Mouse (Mus musculus) stomach, embryonic 15.5 days (tissue): ENCODE data around the gene Wdr63. TPM values are rescaled to one million over a fixed set of nuclear protein-coding genes. Genes with fewer than 3 reads are reported as not detected.

Experiments
- ATAC-seq: fragments of 200-750 bp; cut with Nextera tagmentation; 2 replicates; pipeline ENCODE4 v1.8.0; 2017; ENCODE audit warnings: low read depth, moderate number of reproducible peaks, moderate TSS enrichment; ENCODE audit not compliant: insufficient read depth, low FRiP score
- H3K27ac ChIP-seq: fragments of 300-500 bp; sonication (generic); 2 replicates; pipeline ENCODE4 v1.5.1; 2015; ENCODE audit warnings: mild to moderate bottlenecking, inconsistent platforms
- H3K27me3 ChIP-seq: fragments of 300-500 bp; sonication (generic); replicated peaks from 2 replicates; pipeline ENCODE4 v1.6.1; 2015; ENCODE audit warnings: inconsistent platforms
- H3K36me3 ChIP-seq: fragments of 300-500 bp; sonication (generic); 2 replicates; pipeline ENCODE4 v1.6.1; 2015; ENCODE audit warnings: inconsistent platforms
- H3K4me1 ChIP-seq: fragments of 300-500 bp; sonication (generic); 2 replicates; pipeline ENCODE4 v1.6.1; 2015; ENCODE audit warnings: inconsistent platforms
- H3K4me2 ChIP-seq: fragments of 300-500 bp; sonication (generic); 2 replicates; pipeline ENCODE4 v1.6.1; 2015; ENCODE audit warnings: mild to moderate bottlenecking, inconsistent platforms
- H3K4me3 ChIP-seq: fragments of 300-500 bp; sonication (generic); replicated peaks from 2 replicates; pipeline ENCODE4 v1.5.1; 2015; ENCODE audit warnings: inconsistent platforms
- H3K9ac ChIP-seq: fragments of 300-500 bp; sonication (generic); 2 replicates; pipeline ENCODE4 v1.6.1; 2015; ENCODE audit warnings: inconsistent platforms
- H3K9me3 ChIP-seq: fragments of 300-500 bp; sonication (generic); 2 replicates; pipeline ENCODE4 v1.6.1; 2016; ENCODE audit warnings: inconsistent platforms
- WGBS: fragments of 180-500 bp; shearing (Covaris S2); methylation state at CpG from one replicate; pipeline ENCODE4 v1.1.7; 2015; 5-methylcytosine and 5-hydroxymethylcytosine counted together
- polyA plus RNA-seq: library from polyadenylated mRNA; unstranded; fragments of >200 nt; fragmentation: Nextera tagmentation; extraction: Ambion mirVana; gene quantifications from 2 replicates; pipeline ENCODE4 v1.2.1, GENCODE M21; 2015

Wdr63 gene
- polyA plus RNA-seq, 1 experiment from 2014 or later = 0.18 TPM

DNA sequence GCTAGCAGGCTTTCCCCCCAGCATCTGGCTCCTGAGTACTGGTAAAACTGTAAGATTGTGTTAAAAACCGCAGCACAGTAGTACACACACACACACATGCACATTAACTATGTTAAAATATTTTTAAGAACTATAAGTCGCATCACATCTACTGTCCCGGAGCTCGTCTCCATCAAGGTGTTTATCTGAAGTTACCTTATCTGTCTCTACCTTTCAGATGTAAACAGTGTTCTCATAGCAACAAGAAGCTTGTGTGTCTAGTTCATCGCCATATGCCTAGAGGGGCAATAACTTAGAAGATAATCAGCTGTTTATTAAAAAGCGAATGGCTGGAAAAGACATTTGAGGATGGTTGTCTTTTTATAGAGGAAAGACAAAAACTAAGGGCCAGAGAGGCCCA, 82.4 kb downstream of the Wdr63 start:
- H3K27ac ChIP-seq = no peak overlapping the region
- no peak for ATAC-seq
- H3K9me3 ChIP-seq = no peaks in the 10 kb centered on the region
- no peaks in the 10 kb centered on the region; the same call in 1 of the 2 replicates for H3K4me1 ChIP-seq
- no peaks in the 10 kb centered on the region for H3K27me3 ChIP-seq
- no peak overlapping the region for H3K9ac ChIP-seq
- no peak overlapping the region for H3K4me2 ChIP-seq
- 74% methylated on average over 6 of the region's 6 CpGs for WGBS
- H3K36me3 ChIP-seq = no peaks in the 10 kb centered on the region
- no peak overlapping the region for H3K4me3 ChIP-seq

DNA sequence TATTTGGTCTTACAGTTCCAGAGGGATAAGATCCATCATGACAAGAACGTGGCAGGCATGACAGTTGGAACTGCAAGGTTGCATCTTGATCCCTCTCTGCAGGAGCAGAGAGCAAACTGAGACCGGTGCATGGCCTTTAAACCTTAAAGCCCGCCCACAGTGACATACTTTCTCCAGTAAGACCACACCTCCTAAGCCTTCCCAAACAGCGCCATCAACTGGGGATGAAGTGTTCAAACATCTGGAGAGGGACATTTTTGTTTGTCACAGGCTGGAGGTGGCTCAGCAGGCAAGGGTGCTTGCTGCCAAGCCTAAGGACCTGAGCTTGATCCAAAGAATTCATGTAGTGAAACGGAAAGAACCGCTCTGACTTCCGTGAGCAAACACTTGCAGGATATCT, 83.2 kb downstream of the Wdr63 start:
- no peaks in the 10 kb centered on the region for H3K27me3 ChIP-seq
- no peaks in the 10 kb centered on the region for H3K9me3 ChIP-seq
- no peak overlapping the region for H3K9ac ChIP-seq
- H3K36me3 ChIP-seq = no peaks in the 10 kb centered on the region
- no peaks in the 10 kb centered on the region; the same call in 1 of the 2 replicates for H3K4me1 ChIP-seq
- H3K4me2 ChIP-seq = no peak overlapping the region
- WGBS = 80% methylated on average over 7 of the region's 7 CpGs
- no peak overlapping the region for H3K4me3 ChIP-seq
- no peak for ATAC-seq
- no peak overlapping the region for H3K27ac ChIP-seq

DNA sequence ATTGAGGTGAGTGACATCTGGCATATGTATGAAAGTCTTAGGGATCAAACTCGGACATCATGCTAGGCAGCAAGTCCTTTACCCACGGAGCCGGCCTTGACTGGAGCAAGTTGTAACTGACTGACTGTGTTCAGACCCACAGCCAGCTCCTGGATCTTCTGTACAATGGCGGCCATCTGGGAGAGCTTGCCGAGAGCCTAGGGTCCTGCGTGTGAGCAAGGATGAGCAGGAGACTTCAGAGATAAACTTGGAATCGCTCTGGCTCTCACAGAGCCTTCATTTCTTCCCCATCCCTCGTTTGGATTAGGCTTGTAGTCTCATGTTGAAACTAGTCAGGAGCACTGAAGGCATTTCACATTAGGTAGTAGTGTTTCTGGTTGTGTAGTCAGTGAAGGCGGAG, 85.7 kb downstream of the Wdr63 start:
- H3K27me3 ChIP-seq = no peaks in the 10 kb centered on the region
- H3K4me3 ChIP-seq = no peak overlapping the region
- 90% methylated on average over 9 of the region's 9 CpGs for WGBS
- no peak overlapping the region for H3K27ac ChIP-seq
- H3K9me3 ChIP-seq = no peaks in the 10 kb centered on the region
- no peak overlapping the region for H3K9ac ChIP-seq
- no peak overlapping the region for H3K4me2 ChIP-seq
- no peak for ATAC-seq
- H3K36me3 ChIP-seq = no peaks in the 10 kb centered on the region
- H3K4me1 ChIP-seq = no peaks in the 10 kb centered on the region

DNA sequence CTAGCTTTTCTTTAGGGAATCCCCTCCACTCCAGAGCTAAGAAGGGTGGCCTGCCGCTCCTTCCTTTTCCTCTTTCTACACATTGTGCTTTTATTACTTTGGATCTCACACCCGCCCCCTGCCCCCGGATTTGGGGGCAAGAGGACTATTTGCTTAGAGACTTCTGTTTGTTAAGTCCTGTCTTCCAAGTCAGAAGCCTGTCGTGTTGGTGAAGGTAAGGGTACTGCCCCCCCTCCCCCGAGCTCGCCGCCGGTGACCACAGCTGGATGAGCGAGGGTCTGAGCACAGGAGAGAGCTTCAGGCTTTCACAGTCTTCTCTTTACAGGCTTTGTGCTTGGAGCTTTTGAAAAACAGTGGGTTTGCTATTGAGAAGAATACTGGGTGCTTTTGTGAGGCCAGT, 90.4 kb downstream of the Wdr63 start:
- Histone ChIP-seq H3K9ac (no peak overlapping the region), H3K4me3 (no peak overlapping the region), H3K27ac (no peak overlapping the region), H3K4me1 (no peaks in the 10 kb centered on the region), H3K9me3 (no peaks in the 10 kb centered on the region), H3K36me3 (peaks cover 14% of the 10 kb centered on the region), H3K27me3 (no peaks in the 10 kb centered on the region), H3K4me2 (no peak overlapping the region)
- WGBS = 74% methylated on average over 9 of the region's 9 CpGs
- ATAC-seq = no peak

DNA sequence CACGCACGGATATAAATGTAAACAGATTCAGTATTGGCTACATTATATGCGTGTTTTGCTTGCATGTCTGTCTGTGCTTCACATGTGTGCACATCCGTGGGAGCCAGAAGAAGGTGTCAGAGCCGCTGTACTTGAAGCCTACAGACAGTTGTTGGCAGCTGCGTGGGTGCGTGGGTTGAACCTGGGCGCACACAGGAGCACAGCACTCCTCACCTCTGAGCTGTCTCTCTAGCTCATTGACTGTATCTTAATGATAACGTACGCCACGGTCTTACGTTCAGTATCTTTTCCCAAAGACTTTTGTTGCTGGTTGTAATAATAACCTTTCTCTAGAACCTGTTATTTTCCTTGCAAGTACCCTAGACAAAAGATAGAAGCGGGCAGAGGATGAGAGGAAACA, 91.0 kb downstream of the Wdr63 start:
- WGBS = 83% methylated on average over 13 of the region's 13 CpGs
- H3K4me2 ChIP-seq = no peak overlapping the region
- no peak overlapping the region for H3K9ac ChIP-seq
- H3K27ac ChIP-seq = no peak overlapping the region
- H3K4me3 ChIP-seq = no peak overlapping the region
- H3K27me3 ChIP-seq = no peaks in the 10 kb centered on the region
- peaks cover 14% of the 10 kb centered on the region for H3K36me3 ChIP-seq
- H3K4me1 ChIP-seq = no peaks in the 10 kb centered on the region
- no peak for ATAC-seq
- no peaks in the 10 kb centered on the region for H3K9me3 ChIP-seq

DNA sequence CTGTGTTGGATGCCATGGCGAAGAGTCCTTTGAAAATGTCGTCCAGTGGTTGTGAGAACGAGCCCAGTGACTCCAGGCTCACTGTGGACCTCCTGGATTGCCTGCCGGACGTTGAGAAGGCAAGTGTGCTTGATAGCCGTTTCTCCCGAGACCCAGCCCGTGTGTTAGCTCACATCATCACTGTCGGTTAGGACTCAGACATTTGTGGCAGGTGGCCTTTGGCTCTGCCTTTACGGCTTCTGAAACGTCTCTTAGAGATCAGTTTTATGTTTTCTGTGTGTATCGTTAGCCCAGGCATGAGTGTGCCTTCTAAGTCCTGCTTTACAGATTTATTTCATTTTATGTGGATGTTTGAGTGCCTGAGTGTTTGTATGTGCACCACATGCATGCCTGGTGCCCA, 93.6 kb downstream of the Wdr63 start:
- Histone ChIP-seq H3K4me2 (no peak overlapping the region), H3K27ac (no peak overlapping the region), H3K36me3 (peaks cover 14% of the 10 kb centered on the region), H3K27me3 (no peaks in the 10 kb centered on the region), H3K9me3 (no peaks in the 10 kb centered on the region), H3K4me3 (no peak overlapping the region), H3K4me1 (no peaks in the 10 kb centered on the region; the same call in 1 of the 2 replicates), H3K9ac (no peak overlapping the region)
- WGBS = 95% methylated on average over 12 of the region's 12 CpGs
- no peak for ATAC-seq

DNA sequence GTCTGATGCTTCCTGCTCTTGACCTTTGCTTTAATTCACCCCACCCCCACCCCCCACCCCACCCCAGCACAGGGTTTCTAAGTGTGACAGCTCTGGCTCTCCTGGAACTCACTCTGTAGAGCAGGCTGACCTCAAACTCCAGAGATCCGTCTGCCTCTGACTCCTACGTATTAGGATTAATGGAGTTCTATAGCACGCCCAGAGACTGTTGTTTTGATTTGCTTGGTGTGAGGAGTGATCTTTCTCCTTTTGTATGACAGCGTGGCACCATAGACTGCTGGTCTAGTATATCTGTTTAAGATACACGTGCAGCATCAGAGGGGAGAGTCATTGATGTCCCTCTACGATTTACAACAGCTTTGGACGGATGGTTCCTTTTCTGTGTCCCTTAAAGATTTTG, 94.4 kb downstream of the Wdr63 start:
- H3K4me2 ChIP-seq = no peak overlapping the region
- H3K9me3 ChIP-seq = no peaks in the 10 kb centered on the region
- no peaks in the 10 kb centered on the region; the same call in 1 of the 2 replicates for H3K4me1 ChIP-seq
- H3K36me3 ChIP-seq = peaks cover 14% of the 10 kb centered on the region
- 76% methylated on average over 7 of the region's 7 CpGs for WGBS
- no peak overlapping the region for H3K27ac ChIP-seq
- no peaks in the 10 kb centered on the region for H3K27me3 ChIP-seq
- H3K4me3 ChIP-seq = no peak overlapping the region
- no peak overlapping the region for H3K9ac ChIP-seq
- ATAC-seq = no peak

DNA sequence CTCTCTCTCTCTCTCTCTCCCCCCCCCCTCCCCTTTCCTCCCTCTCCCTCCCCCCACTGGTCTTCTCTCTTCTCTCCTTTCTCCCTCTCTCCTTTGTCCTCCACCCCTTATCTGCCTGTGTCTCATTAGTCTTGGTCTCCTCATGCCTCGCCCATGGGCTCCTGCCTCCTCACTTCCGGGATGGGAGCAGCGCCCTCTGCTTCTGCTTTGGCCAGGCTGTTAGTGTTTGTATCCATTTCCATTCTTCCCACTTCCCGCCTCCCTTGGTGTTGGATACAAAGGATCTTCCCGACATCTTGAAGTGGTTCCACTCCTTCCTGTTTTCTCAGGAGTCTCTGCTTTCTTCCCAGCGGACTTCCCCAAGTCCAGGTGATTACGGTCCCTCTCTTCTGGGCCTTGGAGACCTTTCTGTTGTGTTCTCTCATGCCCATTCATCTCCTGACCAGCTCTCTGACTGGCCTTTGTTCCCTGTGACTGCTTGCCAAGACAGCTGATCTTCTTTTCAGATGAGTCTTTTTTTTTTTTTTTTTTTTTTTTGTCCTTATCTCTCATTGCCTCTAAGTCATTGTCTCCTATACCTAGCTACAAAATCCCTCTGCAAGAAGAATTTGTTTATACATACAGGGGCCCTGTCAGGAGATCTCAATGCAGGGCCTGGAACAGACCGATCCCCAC, 96.2 kb downstream of the Wdr63 start:
- no peak overlapping the region for H3K4me3 ChIP-seq
- ATAC-seq = no peak
- H3K4me2 ChIP-seq = no peak overlapping the region
- H3K9me3 ChIP-seq = no peaks in the 10 kb centered on the region
- no peak overlapping the region for H3K9ac ChIP-seq
- WGBS = 74% methylated on average over 8 of the region's 8 CpGs
- H3K4me1 ChIP-seq = no peaks in the 10 kb centered on the region; the same call in 1 of the 2 replicates
- no peak overlapping the region for H3K27ac ChIP-seq
- H3K27me3 ChIP-seq = no peaks in the 10 kb centered on the region
- peaks cover 17% of the 10 kb centered on the region for H3K36me3 ChIP-seq

DNA sequence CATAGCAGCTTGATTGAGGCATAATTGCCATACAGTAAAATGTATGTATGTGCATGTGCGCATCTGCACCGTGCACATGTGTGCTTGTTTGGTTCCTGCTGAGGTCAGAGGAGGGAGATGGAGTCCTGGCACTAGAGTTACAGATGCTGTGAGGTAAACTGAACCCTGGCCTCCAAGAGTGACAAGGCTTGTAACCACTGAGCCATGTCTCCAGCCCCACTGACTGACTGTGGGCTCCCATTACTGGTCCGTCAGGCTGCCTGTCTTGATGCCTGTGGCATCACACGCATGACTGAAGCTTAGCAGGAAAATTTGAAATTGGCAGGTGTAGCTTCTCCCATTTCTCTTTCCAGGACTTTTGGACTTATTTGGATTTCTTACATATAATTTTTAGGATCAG, 97.2 kb downstream of the Wdr63 start:
- WGBS = 93% methylated on average over 4 of the region's 4 CpGs
- no peak overlapping the region for H3K4me3 ChIP-seq

DNA sequence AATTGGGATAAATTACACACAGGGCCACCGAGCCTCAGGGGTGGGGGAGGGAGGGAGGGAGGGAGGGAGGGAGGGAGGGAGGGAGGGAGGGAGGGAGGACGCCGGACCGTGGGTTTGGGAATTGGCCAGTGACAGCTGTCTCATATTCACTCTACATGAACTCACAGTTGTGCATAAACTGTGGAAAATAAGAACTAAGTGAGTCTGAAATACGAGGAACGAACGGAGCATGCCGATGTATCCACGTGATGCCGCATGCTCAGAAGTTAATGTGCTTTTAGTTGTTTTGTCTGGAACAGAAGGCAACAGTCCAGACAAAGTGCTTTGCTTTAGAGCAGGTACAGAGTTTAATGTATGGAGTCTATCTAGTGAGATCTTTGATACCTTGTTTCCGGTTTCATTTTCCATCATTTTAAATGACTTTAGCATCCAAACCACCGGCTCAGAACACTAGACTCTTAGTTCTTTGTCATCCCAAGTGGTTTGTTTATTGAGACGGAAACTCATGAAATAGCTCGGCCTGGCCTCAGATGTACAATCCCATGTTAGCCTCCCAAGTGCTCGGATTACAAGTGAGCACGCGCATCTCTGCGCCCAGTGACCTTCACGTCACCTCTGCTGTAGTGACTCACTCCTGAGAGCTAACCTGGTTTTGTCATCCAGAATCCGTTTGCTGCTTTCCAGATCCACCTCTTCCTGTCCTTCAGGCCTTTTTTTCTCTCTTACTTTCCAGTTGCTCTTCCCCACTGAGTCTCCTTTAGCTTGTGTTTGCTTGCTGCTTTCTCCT, 97.9 kb downstream of the Wdr63 start:
- H3K36me3 ChIP-seq = peaks cover 11% of the 10 kb centered on the region
- no peaks in the 10 kb centered on the region for H3K27me3 ChIP-seq
- H3K4me2 ChIP-seq = peak overlapping the region; percentile 16; the same call in 1 of the 2 replicates
- WGBS = 47% methylated on average over 17 of the region's 20 CpGs
- H3K4me3 ChIP-seq = no peak overlapping the region
- H3K27ac ChIP-seq = peak overlapping the region; percentile 68
- no peak overlapping the region for H3K9ac ChIP-seq
- ATAC-seq = no peak
- H3K4me1 ChIP-seq = no peaks in the 10 kb centered on the region; the same call in 1 of the 2 replicates
- H3K9me3 ChIP-seq = no peaks in the 10 kb centered on the region

More for the DNA sequence above, 97.2 kb downstream of the Wdr63 start:
- Histone ChIP-seq H3K4me1 (no peaks in the 10 kb centered on the region; the same call in 1 of the 2 replicates), H3K36me3 (peaks cover 14% of the 10 kb centered on the region), H3K27me3 (no peaks in the 10 kb centered on the region), H3K9ac (no peak overlapping the region), H3K27ac (peak overlapping the region; percentile 68; the same call in 1 of the 2 replicates), H3K9me3 (no peaks in the 10 kb centered on the region), H3K4me2 (no peak overlapping the region)
- 0 out of 2 replicates have a peak, but pooled peaks have one; percentile 22 for ATAC-seq

DNA sequence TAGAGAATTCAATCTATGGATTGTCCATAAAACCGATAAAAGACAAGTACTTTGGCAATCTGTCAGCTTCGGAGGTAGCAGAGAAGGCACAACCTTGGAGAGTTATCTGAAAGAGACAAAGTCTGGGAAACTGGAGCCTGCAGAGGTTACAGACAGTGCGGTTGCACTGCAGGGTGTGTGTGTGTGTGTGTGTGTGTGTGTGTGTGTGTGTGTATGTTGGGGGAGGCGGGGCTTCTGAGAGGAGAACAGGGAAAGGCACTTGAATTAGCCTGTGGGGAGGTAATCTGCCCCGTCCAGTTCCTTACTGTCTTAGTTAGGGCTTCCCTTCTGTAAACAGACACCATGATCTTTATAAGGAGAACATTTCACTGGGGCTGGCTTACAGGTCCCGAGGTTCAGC, 100.1 kb downstream of the Wdr63 start:
- no peaks in the 10 kb centered on the region; the same call in 1 of the 2 replicates for H3K4me1 ChIP-seq
- no peak overlapping the region for H3K4me3 ChIP-seq
- H3K9me3 ChIP-seq = no peaks in the 10 kb centered on the region
- H3K27me3 ChIP-seq = no peaks in the 10 kb centered on the region
- 77% methylated on average over 6 of the region's 6 CpGs for WGBS
- H3K9ac ChIP-seq = no peak overlapping the region
- no peak for ATAC-seq
- no peak overlapping the region for H3K27ac ChIP-seq
- H3K4me2 ChIP-seq = no peak overlapping the region
- H3K36me3 ChIP-seq = 0 out of 2 replicates have a peak, but pooled peaks cover 6% of the 10 kb centered on the region

DNA sequence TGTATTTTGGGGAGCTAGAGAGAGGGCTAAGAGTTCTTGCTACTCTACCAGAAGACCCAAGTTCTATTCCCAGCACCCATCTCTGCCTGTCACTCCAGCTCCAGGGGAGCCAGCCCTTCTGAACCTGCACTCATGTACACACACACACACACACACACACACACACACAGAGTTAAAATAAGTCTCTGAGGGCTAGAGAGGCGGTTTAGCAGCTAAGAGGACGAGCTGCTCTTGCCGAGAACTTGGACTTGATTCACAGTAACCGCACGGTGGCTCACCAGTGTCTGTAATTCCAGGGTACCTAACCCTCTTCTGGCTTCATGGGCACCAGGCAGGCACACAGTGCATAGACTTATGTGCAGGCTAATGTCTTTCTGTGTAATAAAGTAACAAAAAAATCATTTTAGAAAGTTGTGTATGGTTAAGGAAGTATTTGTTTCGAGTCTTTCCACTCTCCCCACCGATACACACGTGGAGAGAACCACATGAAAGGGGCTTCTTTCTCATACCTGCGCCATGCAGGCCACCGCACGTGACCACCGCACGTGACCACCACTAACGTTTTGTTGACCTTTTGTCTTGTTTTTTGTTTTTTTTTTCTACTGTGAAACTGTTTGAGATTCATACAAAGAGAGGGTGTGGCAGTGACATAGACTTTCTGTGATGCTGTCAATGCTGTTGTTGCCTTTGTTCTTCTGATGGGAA, 103.4 kb downstream of the Wdr63 start:
- Histone ChIP-seq H3K4me3 (no peak overlapping the region), H3K9ac (no peak overlapping the region), H3K36me3 (peaks cover 25% of the 10 kb centered on the region; the same call in 1 of the 2 replicates), H3K27ac (no peak overlapping the region), H3K9me3 (no peaks in the 10 kb centered on the region), H3K4me2 (no peak overlapping the region), H3K27me3 (no peaks in the 10 kb centered on the region), H3K4me1 (no peaks in the 10 kb centered on the region)
- no peak for ATAC-seq
- 93% methylated on average over 14 of the region's 14 CpGs for WGBS
